Mouse (Mus musculus) liver, postnatal 0 days (tissue): ENCODE results near the gene Pabpn1. TPM values are rescaled to one million over a fixed set of nuclear protein-coding genes. Genes with fewer than 3 reads are reported as not detected.
A peak's percentile ranks its signal among the peaks of the same experiment; 100 is the strongest.

Source experiments
- ATAC-seq: fragments of 200-750 bp; cut with Nextera tagmentation; 2 replicates; pipeline ENCODE4 v1.8.0; 2017; ENCODE audit warnings: mild to moderate bottlenecking, moderate library complexity
- DNase-seq: peaks from one replicate; pipeline ENCODE4 v3.0.0-alpha.2; 2016
- H3K27ac ChIP-seq: fragments of 300-500 bp; sonication (generic); 2 replicates; pipeline ENCODE4 v1.5.1; 2014; ENCODE audit warnings: antibody characterized with exemption, moderate library complexity, mild to moderate bottlenecking, low read depth
- H3K27me3 ChIP-seq: fragments of 300-500 bp; sonication (generic); 2 replicates; pipeline ENCODE4 v1.6.1; 2014; ENCODE audit warnings: low read length, control low read depth, mixed read lengths; ENCODE audit not compliant: insufficient read depth
- H3K36me3 ChIP-seq: fragments of 300-500 bp; sonication (generic); replicated peaks from 2 replicates; pipeline ENCODE4 v1.6.1; 2014; ENCODE audit warnings: mild to moderate bottlenecking, control low read depth, low read length, moderate library complexity, mixed read lengths; ENCODE audit not compliant: insufficient read depth
- H3K4me1 ChIP-seq: fragments of 300-500 bp; sonication (generic); 2 replicates; pipeline ENCODE4 v1.6.1; 2014; ENCODE audit warnings: antibody characterized with exemption, mild to moderate bottlenecking, control low read depth; ENCODE audit not compliant: insufficient read depth
- H3K4me2 ChIP-seq: fragments of 300-500 bp; sonication (generic); 2 replicates; pipeline ENCODE4 v1.6.1; 2014; ENCODE audit warnings: low read depth, mild to moderate bottlenecking, low read length, moderate library complexity, mixed read lengths
- H3K4me3 ChIP-seq: fragments of 300-500 bp; sonication (generic); 2 replicates; pipeline ENCODE4 v1.5.1; 2014; ENCODE audit warnings: low read depth, low read length
- H3K9ac ChIP-seq: fragments of 300-500 bp; sonication (generic); replicated peaks from 2 replicates; pipeline ENCODE4 v1.6.1; 2014; ENCODE audit warnings: mild to moderate bottlenecking, moderate library complexity
- H3K9me3 ChIP-seq: fragments of 300-500 bp; sonication (generic); 2 replicates; pipeline ENCODE4 v1.6.1; 2016; ENCODE audit warnings: mild to moderate bottlenecking, control low read depth, low read length, mixed read lengths
- CTCF ChIP-seq: sonication (generic); IDR thresholded peaks from 2 replicates; pipeline ENCODE4 v1.5.1; 2016; ENCODE audit warnings: antibody characterized with exemption, low read depth
- EP300 ChIP-seq: IDR thresholded peaks from 2 replicates; pipeline ENCODE4 v1.6.1; 2016; ENCODE audit warnings: antibody characterized with exemption, low read depth, mild to moderate bottlenecking
- WGBS: fragments of 180-500 bp; shearing (Covaris S2); extraction: QIAGEN DNeasy Blood & Tissue Kit; methylation state at CpG from one replicate; pipeline ENCODE4 v1.1.7; 2014; ENCODE audit not compliant: insufficient replicate concordance; 5-methylcytosine and 5-hydroxymethylcytosine counted together
- polyA plus RNA-seq: library from polyadenylated mRNA; unstranded; fragments of >200 nt; fragmentation: Nextera tagmentation; extraction: Ambion mirVana; gene quantifications from 2 replicates; pipeline ENCODE4 v1.2.1, GENCODE M21; 2015

Gene Pabpn1
- polyA plus RNA-seq, 1 experiment from 2014 or later: 38.2 TPM

DNA sequence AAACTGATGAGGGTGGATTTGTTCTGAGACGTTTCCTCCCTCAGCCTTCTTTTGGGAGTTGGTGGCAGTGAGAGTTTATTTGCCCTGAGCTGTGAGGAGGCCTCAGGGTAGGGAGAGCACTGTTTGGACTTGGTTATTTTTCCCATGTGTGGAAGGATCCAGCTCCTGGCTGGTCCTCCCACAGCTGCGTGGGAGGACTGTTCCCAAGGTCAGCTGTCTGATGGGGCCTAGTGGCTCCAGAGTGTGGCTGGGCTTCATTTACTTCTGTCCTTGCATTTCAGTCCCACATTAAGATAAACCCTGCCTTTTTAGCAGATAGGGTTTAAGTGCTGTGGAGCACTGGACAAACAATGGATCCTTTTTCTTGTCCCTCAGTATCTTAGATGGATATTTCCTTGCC is 5.1 kb downstream of the Pabpn1 start:
- Histone ChIP-seq H3K27ac (no peak overlapping the region), H3K9ac (no peak overlapping the region), H3K36me3 (peaks cover 35% of the 10 kb centered on the region), H3K4me3 (no peak overlapping the region), H3K9me3 (no peaks in the 10 kb centered on the region), H3K27me3 (no peaks in the 10 kb centered on the region), H3K4me2 (no peak overlapping the region), H3K4me1 (peaks cover 17% of the 10 kb centered on the region)
- WGBS: 52% methylated on average over 2 of the region's 2 CpGs
- ATAC-seq (no peak), DNase-seq (no peak)
- TF ChIP-seq CTCF (no peak), EP300 (no peak)

DNA sequence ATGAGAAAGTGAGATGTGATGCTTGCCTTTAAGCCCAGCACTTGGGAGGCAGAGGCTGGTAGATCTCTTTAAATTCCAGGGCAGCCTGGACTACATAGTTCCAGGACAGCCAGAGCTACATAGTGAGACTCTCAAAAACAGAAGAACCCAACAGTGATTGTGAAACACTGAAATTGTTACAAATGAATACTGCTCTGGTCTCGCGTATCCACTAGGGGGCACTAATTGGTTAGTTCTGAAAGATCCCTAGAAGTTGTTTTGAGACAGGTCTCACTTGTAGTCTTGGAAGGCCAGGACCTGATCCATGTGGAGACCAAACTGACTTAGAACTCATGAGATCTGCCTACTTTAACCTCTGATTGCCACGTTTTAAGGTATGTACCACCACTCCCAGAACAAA is 8.1 kb downstream of the Pabpn1 start:
- Histone ChIP-seq H3K4me1 (peaks cover 8% of the 10 kb centered on the region; the same call in 1 of the 2 replicates), H3K27ac (no peak overlapping the region), H3K4me2 (no peak overlapping the region), H3K36me3 (peaks cover 35% of the 10 kb centered on the region), H3K9ac (no peak overlapping the region), H3K4me3 (no peak overlapping the region), H3K9me3 (no peaks in the 10 kb centered on the region), H3K27me3 (no peaks in the 10 kb centered on the region)
- TF ChIP-seq EP300: no peak
- peak; percentile 85 for TF ChIP-seq CTCF
- DNase-seq (peak; percentile 66), ATAC-seq (peak; percentile 70)
- 1% methylated on average over 3 of the region's 3 CpGs for WGBS

DNA sequence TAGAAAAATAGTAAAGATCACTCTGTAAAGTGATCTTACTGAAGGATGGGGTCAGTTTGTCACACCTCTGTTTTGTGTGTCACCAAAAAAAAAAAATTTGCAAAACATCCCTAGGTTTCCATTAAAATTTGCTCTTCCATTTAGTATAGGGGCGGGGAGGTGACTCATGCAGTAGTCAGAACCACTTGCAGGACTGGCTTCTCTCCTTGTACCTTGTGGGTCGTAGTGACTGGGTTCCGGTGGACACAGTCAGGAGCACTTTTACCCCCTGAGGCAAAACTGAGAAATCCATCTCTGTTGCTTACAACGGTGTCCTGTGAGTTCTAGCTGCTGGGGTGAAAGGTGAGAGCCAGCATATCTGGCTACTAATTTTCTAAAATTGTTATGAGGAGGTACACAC is 11.3 kb downstream of the Pabpn1 start:
- ATAC-seq (no peak), DNase-seq (no peak)
- Histone ChIP-seq H3K36me3 (peaks cover 6% of the 10 kb centered on the region; the same call in 1 of the 2 replicates), H3K4me2 (no peak overlapping the region), H3K4me3 (no peak overlapping the region), H3K9ac (no peak overlapping the region), H3K4me1 (peaks cover 4% of the 10 kb centered on the region; the same call in 1 of the 2 replicates), H3K9me3 (no peaks in the 10 kb centered on the region), H3K27ac (no peak overlapping the region), H3K27me3 (no peaks in the 10 kb centered on the region)
- TF ChIP-seq CTCF (no peak), EP300 (no peak)
- 87% methylated on average over 4 of the region's 4 CpGs for WGBS

DNA sequence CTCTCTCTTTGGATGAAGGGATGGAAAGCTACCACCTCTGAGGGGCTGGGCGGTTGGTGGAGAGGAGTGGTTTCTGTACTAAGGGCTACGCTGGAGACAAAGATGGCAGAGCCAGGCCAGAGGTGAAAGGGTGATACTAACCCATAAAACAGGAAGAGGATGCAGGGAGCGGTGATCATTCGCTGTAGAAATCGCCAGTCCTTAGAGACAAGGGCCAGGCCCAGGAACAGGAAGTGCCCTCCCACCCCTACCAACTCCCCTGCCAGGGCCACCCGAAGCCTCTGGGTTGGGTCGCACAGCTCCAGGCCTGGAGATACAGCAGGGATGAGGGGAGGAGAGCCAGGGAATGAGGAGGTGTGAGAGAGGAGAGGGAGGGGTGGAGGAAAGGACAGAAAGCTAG is 16.4 kb downstream of the Pabpn1 start:
- H3K4me1 ChIP-seq: peaks cover 6% of the 10 kb centered on the region
- ATAC-seq (no peak), DNase-seq (no peak)
- no peak for TF ChIP-seq CTCF
- TF ChIP-seq EP300: no peak
- H3K4me3 ChIP-seq: no peak overlapping the region
- no peaks in the 10 kb centered on the region for H3K9me3 ChIP-seq
- H3K27me3 ChIP-seq: peaks cover 21% of the 10 kb centered on the region
- WGBS: 61% methylated on average over 7 of the region's 7 CpGs
- no peak overlapping the region for H3K9ac ChIP-seq
- no peak overlapping the region for H3K4me2 ChIP-seq
- no peak overlapping the region for H3K27ac ChIP-seq
- H3K36me3 ChIP-seq: no peaks in the 10 kb centered on the region

DNA sequence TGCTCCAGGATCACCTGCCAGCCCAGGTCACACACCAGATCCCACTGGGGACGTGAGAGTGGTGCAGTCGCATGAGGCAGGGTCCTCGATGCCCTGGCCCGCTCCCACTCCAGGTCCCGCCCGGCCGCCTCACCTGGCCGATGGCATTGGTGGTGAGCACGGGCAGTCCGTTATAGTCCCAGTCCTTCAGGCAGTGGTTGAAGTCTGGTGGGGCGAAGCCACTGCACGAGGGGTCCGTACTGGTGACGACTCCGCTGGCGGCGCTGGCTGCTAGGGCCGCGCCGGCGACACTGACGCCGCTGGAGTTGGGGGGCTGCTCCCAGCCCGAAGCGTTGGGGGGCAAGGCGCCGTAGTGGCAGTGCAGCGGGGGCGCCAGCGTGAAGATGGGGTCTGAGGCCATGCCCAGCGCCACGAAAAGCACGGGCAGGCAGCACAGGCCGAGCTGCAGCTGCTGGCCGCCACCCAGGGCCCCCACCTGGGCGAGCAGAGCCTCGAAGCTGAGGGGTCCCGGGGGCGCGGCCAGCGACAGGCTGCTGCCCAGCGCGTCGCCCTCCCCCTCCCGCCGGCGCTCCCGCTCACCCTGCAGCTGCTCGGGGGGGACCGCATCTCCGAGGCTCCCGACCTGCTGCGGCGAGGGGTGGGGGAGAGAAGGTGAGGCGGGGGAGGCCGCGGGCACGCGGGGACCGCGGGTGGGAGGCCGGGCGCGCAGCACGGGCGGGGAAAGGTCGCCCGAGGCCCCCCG is 20.0 kb downstream of the Pabpn1 start:
- no peaks in the 10 kb centered on the region for H3K36me3 ChIP-seq
- DNase-seq (no peak), ATAC-seq (0 out of 2 replicates have a peak, but pooled peaks have one; percentile 15)
- no peak overlapping the region for H3K27ac ChIP-seq
- 7% methylated on average over 51 of the region's 69 CpGs for WGBS
- peaks cover 6% of the 10 kb centered on the region for H3K4me1 ChIP-seq
- no peaks in the 10 kb centered on the region for H3K9me3 ChIP-seq
- H3K27me3 ChIP-seq: peaks cover 30% of the 10 kb centered on the region
- peak overlapping the region; percentile 70 for H3K4me3 ChIP-seq
- peak overlapping the region; percentile 56 for H3K9ac ChIP-seq
- TF ChIP-seq CTCF: no peak
- H3K4me2 ChIP-seq: peak overlapping the region; percentile 92

DNA sequence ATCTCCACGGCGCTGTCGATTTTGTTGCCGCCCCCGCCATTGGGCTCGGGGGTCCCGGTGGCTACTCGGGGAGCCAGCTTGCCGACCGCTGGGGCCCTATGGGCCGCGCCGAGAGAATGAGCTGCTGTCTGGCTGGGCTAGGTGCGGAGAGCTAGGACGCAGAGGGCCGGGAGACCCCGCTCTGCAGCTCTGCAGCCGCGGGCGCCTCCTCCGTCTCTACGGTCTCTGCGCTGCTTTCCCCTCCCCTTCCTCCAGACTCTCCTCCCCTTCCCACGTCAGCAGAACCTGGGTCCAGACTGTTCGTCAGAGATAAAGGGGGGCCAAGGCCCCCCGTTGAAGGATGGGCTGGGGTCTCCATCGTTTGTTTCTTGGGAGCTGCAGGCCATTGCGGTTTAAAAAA is 20.6 kb downstream of the Pabpn1 start, which contains the start of gene Slc22a17:
Gene Slc22a17 (minus strand): TSS at position 247 of the 400 bp plus-strand sequence.
- Histone ChIP-seq H3K36me3 (no peaks in the 10 kb centered on the region), H3K4me2 (peak within 1 kb of the TSS; percentile 92), H3K9ac (peak within 1 kb of the TSS; percentile 56), H3K4me1 (peaks cover 6% of the 10 kb centered on the region), H3K9me3 (no peaks in the 10 kb centered on the region), H3K4me3 (peak within 1 kb of the TSS; percentile 70), H3K27me3 (peaks cover 30% of the 10 kb centered on the region), H3K27ac (no peak within 1 kb of the TSS)
- under 1% methylated on average over 18 of the region's 28 CpGs for WGBS
- no peak for TF ChIP-seq CTCF
- no peak for TF ChIP-seq EP300
- ATAC-seq (no peak), DNase-seq (peak; percentile 34)
